Mouse (Mus musculus) forelimb bud, embryonic 11.5 days (tissue): ENCODE measurements at regions not wholly inside any gene's neighbourhood (a gene's known extent, or its start where the extent isn't known, plus 50 kb on each side); places are given as distances from the start of the nearest gene placed in this dataset.
"Not testable (repeated sequence)": the region's sequence is repeated elsewhere in the genome, so short reads cannot be mapped to it uniquely, and the experiment has no call there.

Source experiments
- DNase-seq: peaks from one replicate; pipeline ENCODE4 v3.0.0-alpha.2; 2012; ENCODE audit warnings: low read depth, low spot score

GRCm38 (mm10) chr14:87215099-87215498 lies 74.1 kb upstream of the Diaph3 start:
- peak; percentile 45 for DNase-seq

DNA sequence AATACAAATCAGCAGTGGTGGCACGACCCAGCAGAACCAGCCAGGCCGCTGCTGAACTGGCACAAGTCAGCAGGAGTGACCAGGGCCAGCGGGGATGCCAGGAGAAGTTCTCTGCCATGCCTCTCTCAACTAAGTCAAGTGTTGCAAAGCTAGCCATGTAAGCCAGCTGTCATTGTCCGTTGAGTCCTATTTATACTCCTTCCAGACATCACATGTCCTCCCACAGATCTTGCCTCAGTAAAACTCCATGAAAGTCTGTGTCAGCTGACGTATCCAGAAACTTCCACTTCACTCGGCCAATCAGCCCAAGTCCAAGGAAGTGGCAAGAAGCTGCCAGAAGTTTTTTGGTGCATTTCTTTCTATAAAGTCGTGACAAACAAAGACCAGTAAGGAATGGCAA lies 76.0 kb upstream of the Diaph3 start:
- no peak for DNase-seq

GRCm38 (mm10) chr14:87219975-87220374 lies 78.9 kb upstream of the Diaph3 start:
- no peak for DNase-seq

GRCm38 (mm10) chr14:87224870-87225269 lies 83.8 kb upstream of the Diaph3 start:
- DNase-seq, result no peak

DNA sequence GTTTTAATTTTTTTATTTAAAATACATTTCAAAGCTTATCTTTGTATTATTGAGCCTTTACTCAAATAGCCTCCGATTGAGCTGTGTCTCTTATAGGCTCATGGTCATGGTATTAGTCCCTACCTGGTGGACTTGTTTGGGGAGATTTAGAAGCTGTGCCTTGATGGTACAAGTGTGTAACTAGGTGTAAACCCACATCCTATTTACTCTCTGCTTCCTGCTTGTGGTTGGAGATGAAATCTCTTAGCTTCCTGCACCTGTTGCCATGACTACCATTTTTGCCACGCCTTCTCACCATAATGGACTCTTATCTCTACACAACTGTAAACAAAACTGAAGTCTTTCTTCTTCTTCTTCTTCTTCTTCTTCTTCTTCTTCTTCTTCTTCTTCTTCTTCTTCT lies 108.2 kb upstream of the Diaph3 start:
- DNase-seq, result no peak

DNA sequence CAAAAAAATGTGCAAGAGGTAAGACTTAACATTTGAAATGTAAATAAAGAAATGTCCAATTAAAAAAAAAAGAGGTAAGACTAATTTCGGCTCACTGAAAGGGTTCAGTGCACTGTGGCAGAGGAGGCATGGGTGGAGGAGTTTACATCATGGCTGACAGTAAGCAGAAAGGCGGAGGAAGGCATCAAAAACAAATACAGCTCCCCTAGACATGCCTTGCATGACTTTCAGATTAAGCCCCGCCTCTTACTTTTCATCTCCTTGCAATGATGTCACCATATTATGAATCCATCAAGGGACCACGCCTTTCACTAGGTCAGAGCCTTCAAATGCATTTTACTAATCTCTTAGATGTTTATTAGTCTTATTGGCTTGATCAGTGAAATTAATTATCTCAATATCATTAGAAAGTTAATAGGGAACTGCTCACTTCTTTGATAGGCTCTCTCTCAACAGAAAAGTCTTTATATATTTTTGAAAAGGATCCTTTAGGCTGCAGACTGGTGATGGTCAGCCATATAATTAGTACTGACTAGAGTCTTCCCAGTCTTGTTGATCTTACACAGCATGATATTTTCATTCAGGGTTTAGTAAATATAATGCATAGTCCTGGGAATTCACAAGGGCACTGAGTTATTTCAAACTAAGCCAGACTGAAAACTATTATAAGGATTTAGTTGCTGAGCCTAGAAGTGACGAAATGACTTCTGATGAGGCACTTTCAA lies 114.6 kb upstream of the Diaph3 start:
- no peak for DNase-seq

DNA sequence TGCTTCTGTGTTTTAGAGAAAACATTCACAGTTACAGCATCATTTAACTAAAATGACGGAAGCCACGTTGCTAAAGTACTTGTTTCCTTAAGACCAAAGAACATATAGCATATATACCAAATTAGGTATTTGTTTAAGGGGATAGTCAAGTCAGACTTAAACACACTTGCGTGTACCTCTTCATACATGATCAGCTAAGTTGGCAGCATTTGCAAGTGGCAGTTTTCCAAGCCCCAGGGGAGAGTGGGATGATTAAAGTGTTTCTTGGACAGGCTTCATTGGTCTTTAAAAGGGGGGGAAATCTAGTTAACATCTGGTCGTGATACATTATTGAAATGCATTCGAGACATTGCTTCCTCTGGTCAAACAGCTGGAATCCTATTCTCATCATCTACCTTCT lies 120.7 kb upstream of the Diaph3 start:
- no peak for DNase-seq

DNA sequence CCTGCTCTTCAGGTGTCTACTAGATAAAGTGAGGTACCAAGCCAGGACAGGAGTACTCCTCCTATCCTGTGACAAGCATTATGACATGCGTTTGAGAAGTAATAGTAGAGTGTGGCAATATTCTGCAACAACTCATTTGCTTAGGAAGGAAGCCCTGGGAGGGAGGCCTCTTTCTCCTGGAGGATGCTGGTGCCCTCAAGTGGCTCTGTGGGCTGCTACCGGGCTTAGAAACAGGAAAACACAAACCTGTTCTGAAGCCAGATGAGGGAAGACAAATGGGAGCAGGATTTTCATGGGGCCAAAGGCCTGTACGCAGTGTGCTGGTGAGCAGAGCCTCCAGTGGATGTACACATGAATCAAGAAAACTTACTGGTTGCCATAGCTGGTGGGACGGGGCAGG lies 123.8 kb upstream of the Diaph3 start:
- DNase-seq, result no peak

DNA sequence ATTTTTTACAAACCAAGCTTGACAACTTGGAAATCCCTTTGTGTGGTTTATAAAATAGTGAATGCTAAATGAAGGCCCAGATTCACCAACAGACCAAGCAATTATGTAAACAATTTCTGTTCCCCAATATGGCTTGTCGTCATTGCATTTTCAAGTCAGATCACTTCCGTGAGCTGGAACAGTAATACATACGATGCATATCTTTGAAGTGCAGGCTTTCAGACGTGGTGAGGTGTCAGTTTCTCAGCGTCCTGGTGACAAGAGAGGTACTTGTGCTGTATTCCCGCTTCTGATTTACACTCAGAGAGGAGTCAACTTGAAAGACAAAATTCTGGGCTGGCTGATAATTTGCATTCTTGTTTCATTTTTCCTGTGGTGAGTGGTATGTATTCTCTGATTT lies 125.3 kb upstream of the Diaph3 start:
- no peak for DNase-seq

GRCm38 (mm10) chr14:87289266-87289665 lies 127.2 kb upstream of the Tdrd3 start:
- DNase-seq, result not testable (repeated sequence)

- DNase-seq, result no peak
Observed at GRCm38 (mm10) chr14:87289708-87290243, 126.7 kb upstream of the Tdrd3 start.

DNA sequence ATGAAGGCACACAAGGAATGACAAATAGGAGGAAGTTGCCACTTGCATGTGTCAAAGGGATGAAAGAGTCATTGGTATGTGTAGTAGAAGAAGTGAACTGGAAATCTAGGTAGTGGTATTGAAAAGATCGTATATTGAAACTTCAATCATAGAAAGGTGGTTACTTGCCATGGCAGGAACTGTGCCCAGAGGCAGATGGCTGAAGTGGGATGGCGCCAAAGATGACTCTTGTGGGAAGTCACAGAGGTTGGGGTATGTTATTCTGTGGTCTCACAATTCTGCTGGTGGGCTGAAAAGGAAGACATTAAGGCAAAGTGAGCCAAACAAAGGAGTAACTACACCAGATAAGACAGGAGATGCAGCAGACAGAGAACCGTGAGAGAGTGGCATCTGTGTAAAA lies 121.2 kb upstream of the Tdrd3 start:
- no peak for DNase-seq

DNA sequence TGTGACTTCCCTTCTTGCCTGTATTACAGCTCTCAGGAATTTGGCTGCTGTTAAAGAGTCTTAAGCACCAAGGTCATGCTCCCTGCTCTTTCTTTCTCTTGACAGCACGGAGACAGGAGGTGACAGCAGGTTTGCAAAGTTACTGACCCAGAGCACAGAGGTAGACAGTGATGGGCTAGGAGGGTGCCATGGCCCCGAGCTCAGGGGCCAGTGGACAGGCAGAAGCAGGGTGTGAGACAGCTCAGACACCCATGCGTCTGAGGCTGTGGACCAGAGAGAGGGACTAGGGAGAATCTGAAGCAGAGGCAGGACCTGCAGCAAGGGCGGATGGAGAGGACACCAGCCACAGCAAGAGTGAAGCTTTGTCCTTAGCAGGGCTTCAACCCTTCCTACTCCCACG lies 119.3 kb upstream of the Tdrd3 start:
- no peak for DNase-seq

DNA sequence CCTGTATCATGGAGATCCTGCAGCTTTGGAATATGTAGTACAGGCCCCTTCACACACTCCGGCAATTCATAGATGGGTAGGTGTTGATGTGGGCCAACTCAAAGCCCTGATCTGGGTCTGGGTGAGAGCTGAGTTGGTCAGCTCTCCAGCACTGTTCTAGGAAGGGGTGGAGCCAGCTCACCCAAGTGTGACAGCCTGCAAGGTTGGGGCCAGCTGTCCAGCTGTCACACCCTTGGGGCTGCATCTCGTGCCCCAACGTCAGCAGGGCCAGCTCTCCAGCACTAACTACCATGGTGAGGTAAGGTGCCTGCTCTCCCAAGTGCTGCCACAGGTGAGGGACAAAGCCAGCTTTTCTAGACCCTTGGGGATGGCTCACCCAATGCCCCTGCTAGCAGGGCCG lies 115.6 kb upstream of the Tdrd3 start:
- DNase-seq, result no peak

DNA sequence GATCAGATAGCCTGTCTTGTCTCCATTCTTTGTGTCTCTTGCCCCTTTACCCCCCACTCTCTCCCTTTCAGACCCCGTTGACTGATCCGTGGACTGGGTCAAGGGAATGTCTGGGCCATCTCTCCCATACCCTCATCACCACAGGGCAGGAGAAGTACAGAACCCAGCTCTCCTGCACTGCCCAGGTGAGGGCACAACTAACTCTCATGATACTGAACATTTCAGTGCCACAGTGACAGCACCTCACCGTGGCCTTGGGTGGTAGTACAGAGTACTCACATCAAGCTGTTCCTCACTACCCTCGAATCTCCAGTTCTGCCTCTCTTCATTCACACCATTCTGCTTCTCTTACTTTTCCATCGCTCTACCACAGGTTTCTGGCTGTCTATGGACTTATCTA lies 114.9 kb upstream of the Tdrd3 start:
- DNase-seq, result no peak

- DNase-seq, result peak; percentile 38
Observed at GRCm38 (mm10) chr14:87305481-87305880, 111.0 kb upstream of the Tdrd3 start.

- peak; percentile 78 for DNase-seq
Observed at GRCm38 (mm10) chr14:87306011-87306410, 110.4 kb upstream of the Tdrd3 start.

- DNase-seq, result no peak
Observed at GRCm38 (mm10) chr14:87308016-87308415, 108.4 kb upstream of the Tdrd3 start.

DNA sequence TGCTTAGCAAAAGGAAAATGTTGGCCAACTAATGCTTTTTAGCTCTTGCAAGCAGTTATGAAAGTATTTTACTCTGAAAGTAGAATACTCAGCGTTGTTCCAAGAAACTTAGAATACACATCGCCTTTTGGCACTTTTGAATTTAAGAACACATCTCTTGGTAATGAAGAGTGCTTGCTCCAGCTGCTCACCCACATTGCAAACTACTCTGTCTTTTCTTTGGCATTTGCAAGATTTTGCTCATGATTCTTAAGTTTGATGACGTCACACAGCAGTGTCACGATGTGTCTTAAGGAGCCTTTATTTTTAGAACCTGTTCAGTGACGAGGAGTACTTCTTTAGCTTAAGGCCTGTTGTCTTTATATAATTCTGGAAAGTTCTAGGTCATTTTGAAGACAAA lies 104.1 kb upstream of the Tdrd3 start:
- DNase-seq, result no peak

- peak; percentile 67 for DNase-seq
Observed at GRCm38 (mm10) chr14:87314999-87315732, 101.3 kb upstream of the Tdrd3 start.

DNA sequence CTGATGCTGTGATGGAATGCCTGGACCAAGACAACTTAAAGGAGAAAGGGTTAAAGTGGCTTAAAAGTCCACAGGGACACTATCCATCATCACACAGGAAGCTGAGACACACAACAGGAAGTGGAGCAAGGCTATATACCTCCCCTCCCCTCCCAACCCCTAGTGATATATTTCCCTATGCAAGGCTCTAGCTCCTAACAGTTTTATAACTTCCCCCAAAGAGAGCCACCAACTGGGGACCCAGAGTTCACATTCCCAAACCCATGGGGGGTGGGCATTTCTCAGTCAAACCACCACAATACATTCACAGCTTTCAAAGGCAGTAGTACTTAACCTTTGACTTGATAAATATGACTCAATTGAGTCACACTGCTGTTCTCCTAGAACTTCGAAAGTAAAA lies 88.6 kb upstream of the Tdrd3 start:
- DNase-seq, result peak; percentile 32

GRCm38 (mm10) chr14:87337950-87338526 lies 78.4 kb upstream of the Tdrd3 start:
- no peak for DNase-seq

- no peak for DNase-seq
Observed at GRCm38 (mm10) chr14:87344540-87344939, 71.9 kb upstream of the Tdrd3 start.
